Mouse (Mus musculus) cerebellum, adult 9-10 months (tissue): ENCODE results near the gene Arl15.

Experiments
- DNase-seq: peaks from one replicate; pipeline ENCODE4 v3.0.0; 2022

Gene Arl15

GRCm38 (mm10) chr13:113938561-113938960 lies 144.3 kb downstream of the Arl15 start:
- DNase-seq, result no peak

- DNase-seq, result no peak
Measured at GRCm38 (mm10) chr13:113939097-113939496, 144.8 kb downstream of the Arl15 start.

- DNase-seq, result peak; percentile 56
Measured at GRCm38 (mm10) chr13:113939681-113940080, 145.4 kb downstream of the Arl15 start.

- DNase-seq, result no peak
Measured at GRCm38 (mm10) chr13:113940151-113940550, 145.8 kb downstream of the Arl15 start.

GRCm38 (mm10) chr13:113941943-113942342 lies 147.6 kb downstream of the Arl15 start:
- DNase-seq, result no peak

GRCm38 (mm10) chr13:113947546-113947945 lies 153.2 kb downstream of the Arl15 start:
- DNase-seq, result no peak

- no peak for DNase-seq
Measured at GRCm38 (mm10) chr13:113949708-113950107, 155.4 kb downstream of the Arl15 start.

- no peak for DNase-seq
Measured at GRCm38 (mm10) chr13:113950131-113950530, 155.8 kb downstream of the Arl15 start.

GRCm38 (mm10) chr13:113957438-113957837 lies 163.1 kb downstream of the Arl15 start:
- DNase-seq, result no peak

GRCm38 (mm10) chr13:113964945-113965344 lies 170.6 kb downstream of the Arl15 start:
- DNase-seq, result no peak

- DNase-seq, result no peak
Measured at GRCm38 (mm10) chr13:113970706-113971105, 176.4 kb downstream of the Arl15 start.

- no peak for DNase-seq
Measured at GRCm38 (mm10) chr13:113972401-113972800, 178.1 kb downstream of the Arl15 start.

- DNase-seq, result no peak
Measured at GRCm38 (mm10) chr13:113974866-113975265, 180.6 kb downstream of the Arl15 start.

GRCm38 (mm10) chr13:113975722-113976121 lies 181.4 kb downstream of the Arl15 start:
- DNase-seq, result no peak

GRCm38 (mm10) chr13:113976936-113977335 lies 182.6 kb downstream of the Arl15 start:
- no peak for DNase-seq

- DNase-seq, result no peak
Measured at GRCm38 (mm10) chr13:113980739-113981460, 186.6 kb downstream of the Arl15 start.

GRCm38 (mm10) chr13:113981461-113982000 lies 187.2 kb downstream of the Arl15 start:
- no peak for DNase-seq

GRCm38 (mm10) chr13:113983633-113984032 lies 189.3 kb downstream of the Arl15 start:
- DNase-seq, result no peak

- no peak for DNase-seq
Measured at GRCm38 (mm10) chr13:113984491-113984890, 190.2 kb downstream of the Arl15 start.

GRCm38 (mm10) chr13:113986864-113987562 lies 192.7 kb downstream of the Arl15 start:
- DNase-seq, result peak; percentile 98

GRCm38 (mm10) chr13:113990247-113990646 lies 195.9 kb downstream of the Arl15 start:
- no peak for DNase-seq

GRCm38 (mm10) chr13:113990701-113991100 lies 196.4 kb downstream of the Arl15 start:
- no peak for DNase-seq

- DNase-seq, result no peak
Measured at GRCm38 (mm10) chr13:113993066-113993465, 198.8 kb downstream of the Arl15 start.

GRCm38 (mm10) chr13:113994586-113994985 lies 200.3 kb downstream of the Arl15 start:
- DNase-seq, result peak; percentile 68
